Mouse (Mus musculus) brain, embryonic 14.5 days (tissue): ENCODE results near the gene Pigs.

ENCODE experiments used
- CTCF ChIP-seq: fragments of 200-500 bp; IDR thresholded peaks from 2 replicates; pipeline ENCODE4 v1.5.1; 2012; ENCODE audit warnings: inconsistent platforms, mild to moderate bottlenecking, moderate library complexity, borderline replicate concordance; ENCODE audit not compliant: insufficient read depth, insufficient read length; ENCODE audit errors: extremely low read depth
- POLR2A ChIP-seq: fragments of 200-500 bp; IDR thresholded peaks from 2 replicates; pipeline ENCODE4 v1.6.1; 2012; ENCODE audit warnings: mild to moderate bottlenecking, inconsistent platforms, borderline replicate concordance; ENCODE audit not compliant: poor library complexity, insufficient read depth, insufficient read length, severe bottlenecking; ENCODE audit errors: extremely low read depth

DNA sequence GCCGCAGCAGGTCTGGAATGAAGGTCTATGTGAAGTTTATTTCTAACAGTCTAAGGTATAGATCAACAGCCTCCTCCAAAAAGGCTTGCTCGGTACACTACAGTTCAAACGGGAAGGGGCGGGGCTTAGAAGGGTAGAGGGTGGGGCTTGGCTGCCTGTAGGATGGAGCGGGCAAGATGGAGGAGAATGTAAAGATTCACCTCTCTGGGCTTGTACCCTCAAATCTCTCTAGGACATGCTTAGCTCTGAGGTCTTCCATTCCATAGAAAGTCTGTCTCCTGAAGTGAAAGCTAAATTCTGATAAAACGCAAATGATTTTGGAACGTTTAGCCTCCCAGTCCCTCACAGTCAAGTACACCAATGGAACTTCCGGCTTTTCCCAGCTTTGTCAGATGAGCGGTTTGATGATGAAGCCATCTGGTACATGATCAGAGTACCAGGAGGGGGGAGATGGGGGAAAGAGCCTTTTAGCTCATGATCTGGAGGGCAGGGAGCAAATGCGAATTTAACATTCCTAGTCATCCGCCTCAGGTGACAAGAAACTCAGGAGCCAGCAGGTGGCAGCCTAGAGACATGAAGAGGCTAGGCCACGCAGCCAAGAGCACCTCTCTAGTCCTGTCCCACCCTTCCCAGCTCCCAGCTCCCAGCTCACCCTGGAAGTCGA lies 32.0 kb downstream of the Pigs start:
- TF ChIP-seq CTCF (peak; percentile 71), POLR2A (no peak)
